Mouse (Mus musculus) limb, embryonic 11.5 days (tissue): ENCODE results near the gene Sgsm2. TPM values are rescaled to one million over a fixed set of nuclear protein-coding genes. Genes with fewer than 3 reads are reported as not detected.

Experiments
- ATAC-seq: fragments of 200-750 bp; cut with Nextera tagmentation; 2 replicates; pipeline ENCODE4 v1.8.0; 2017; ENCODE audit warnings: low read depth; ENCODE audit not compliant: insufficient number of reproducible peaks, low FRiP score, low TSS enrichment
- DNase-seq: peaks from one replicate; pipeline ENCODE4 v3.0.0-alpha.2; 2015; ENCODE audit warnings: low spot score
- H3K27ac ChIP-seq: fragments of 300-500 bp; sonication (generic); replicated peaks from 2 replicates; pipeline ENCODE4 v1.5.1; 2014; ENCODE audit warnings: low read depth, mild to moderate bottlenecking, low read length
- H3K27me3 ChIP-seq: fragments of 300-500 bp; sonication (generic); 2 replicates; pipeline ENCODE4 v1.6.1; 2014; ENCODE audit warnings: mild to moderate bottlenecking, low read length, mixed read lengths; ENCODE audit not compliant: control insufficient read depth, insufficient read depth
- H3K36me3 ChIP-seq: fragments of 300-500 bp; sonication (generic); 2 replicates; pipeline ENCODE4 v1.6.1; 2014; ENCODE audit warnings: mild to moderate bottlenecking, low read length, moderate library complexity, mixed read lengths; ENCODE audit not compliant: control insufficient read depth, insufficient read depth
- H3K4me1 ChIP-seq: fragments of 300-500 bp; sonication (generic); 2 replicates; pipeline ENCODE4 v1.6.1; 2014; ENCODE audit warnings: low read length, mixed read lengths; ENCODE audit not compliant: control insufficient read depth, insufficient read depth
- H3K4me2 ChIP-seq: fragments of 300-500 bp; sonication (generic); 2 replicates; pipeline ENCODE4 v1.6.1; 2014; ENCODE audit warnings: low read depth, mild to moderate bottlenecking, moderate library complexity; ENCODE audit not compliant: severe bottlenecking
- H3K4me3 ChIP-seq: fragments of 300-500 bp; sonication (generic); 2 replicates; pipeline ENCODE4 v1.5.1; 2014; ENCODE audit warnings: low read depth, low read length
- H3K9ac ChIP-seq: fragments of 300-500 bp; sonication (generic); 2 replicates; pipeline ENCODE4 v1.6.1; 2014; ENCODE audit warnings: mild to moderate bottlenecking, low read length
- H3K9me3 ChIP-seq: fragments of 300-500 bp; sonication (generic); 2 replicates; pipeline ENCODE4 v1.6.1; 2016; ENCODE audit warnings: low read length; ENCODE audit not compliant: control insufficient read depth
- WGBS: fragments of 180-500 bp; shearing (Covaris S2); extraction: QIAGEN DNeasy Blood & Tissue Kit; methylation state at CpG from one replicate; pipeline ENCODE4 v1.1.7; 2014; 5-methylcytosine and 5-hydroxymethylcytosine counted together
- polyA plus RNA-seq: library from polyadenylated mRNA; unstranded; fragments of >200 nt; fragmentation: Nextera tagmentation; extraction: Ambion mirVana; gene quantifications from 2 replicates; pipeline ENCODE4 v1.2.1, GENCODE M21; 2014

Sgsm2 gene
- polyA plus RNA-seq, 1 experiment from 2014 or later: 3.0 TPM

DNA sequence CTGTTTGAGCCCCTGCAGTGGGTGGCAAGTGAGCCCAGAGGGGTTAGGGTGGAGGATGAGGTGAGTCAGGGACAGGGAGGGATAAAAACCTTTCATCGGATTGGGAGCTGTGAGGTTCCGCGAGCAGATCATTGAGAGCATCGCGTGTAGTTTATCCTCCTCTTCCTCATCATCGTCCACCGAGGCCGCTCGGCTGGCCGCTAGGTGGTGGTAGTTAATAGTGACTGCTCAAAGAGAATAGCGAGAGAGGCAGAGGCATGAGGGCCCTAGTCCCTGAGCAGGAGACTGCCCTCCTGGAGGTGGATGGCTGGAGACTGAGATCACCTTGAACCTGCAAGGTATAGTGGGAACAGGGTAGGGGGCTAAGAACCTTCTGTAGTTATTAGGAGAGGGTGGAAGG is 33.4 kb downstream of the Sgsm2 start:
- no peaks in the 10 kb centered on the region for H3K27me3 ChIP-seq
- peak; percentile 54 for DNase-seq
- H3K4me2 ChIP-seq: no peak overlapping the region
- no peak overlapping the region for H3K4me3 ChIP-seq
- no peaks in the 10 kb centered on the region for H3K9me3 ChIP-seq
- no peaks in the 10 kb centered on the region for H3K4me1 ChIP-seq
- no peak overlapping the region for H3K9ac ChIP-seq
- 17% methylated on average over 11 of the region's 11 CpGs for WGBS
- no peaks in the 10 kb centered on the region for H3K36me3 ChIP-seq
- ATAC-seq: no peak
- H3K27ac ChIP-seq: no peak overlapping the region

- no peak overlapping the region for H3K9ac ChIP-seq
- no peaks in the 10 kb centered on the region for H3K36me3 ChIP-seq
- ATAC-seq (no peak), DNase-seq (no peak)
- no peak overlapping the region for H3K4me2 ChIP-seq
- no peaks in the 10 kb centered on the region for H3K4me1 ChIP-seq
- H3K9me3 ChIP-seq: no peaks in the 10 kb centered on the region
- H3K27me3 ChIP-seq: no peaks in the 10 kb centered on the region
- H3K4me3 ChIP-seq: no peak overlapping the region
- no peak overlapping the region for H3K27ac ChIP-seq
- 80% methylated on average over 5 of the region's 5 CpGs for WGBS
Observed at GRCm38 (mm10) chr11:74862129-74862528, 34.7 kb downstream of the Sgsm2 start.

GRCm38 (mm10) chr11:74857756-74858155 is 39.1 kb downstream of the Sgsm2 start:
- Histone ChIP-seq H3K27ac (no peak overlapping the region), H3K4me1 (no peaks in the 10 kb centered on the region), H3K9ac (no peak overlapping the region), H3K4me2 (no peak overlapping the region), H3K36me3 (no peaks in the 10 kb centered on the region), H3K27me3 (no peaks in the 10 kb centered on the region), H3K9me3 (no peaks in the 10 kb centered on the region), H3K4me3 (no peak overlapping the region)
- 82% methylated on average over 9 of the region's 9 CpGs for WGBS
- DNase-seq (no peak), ATAC-seq (no peak)

DNA sequence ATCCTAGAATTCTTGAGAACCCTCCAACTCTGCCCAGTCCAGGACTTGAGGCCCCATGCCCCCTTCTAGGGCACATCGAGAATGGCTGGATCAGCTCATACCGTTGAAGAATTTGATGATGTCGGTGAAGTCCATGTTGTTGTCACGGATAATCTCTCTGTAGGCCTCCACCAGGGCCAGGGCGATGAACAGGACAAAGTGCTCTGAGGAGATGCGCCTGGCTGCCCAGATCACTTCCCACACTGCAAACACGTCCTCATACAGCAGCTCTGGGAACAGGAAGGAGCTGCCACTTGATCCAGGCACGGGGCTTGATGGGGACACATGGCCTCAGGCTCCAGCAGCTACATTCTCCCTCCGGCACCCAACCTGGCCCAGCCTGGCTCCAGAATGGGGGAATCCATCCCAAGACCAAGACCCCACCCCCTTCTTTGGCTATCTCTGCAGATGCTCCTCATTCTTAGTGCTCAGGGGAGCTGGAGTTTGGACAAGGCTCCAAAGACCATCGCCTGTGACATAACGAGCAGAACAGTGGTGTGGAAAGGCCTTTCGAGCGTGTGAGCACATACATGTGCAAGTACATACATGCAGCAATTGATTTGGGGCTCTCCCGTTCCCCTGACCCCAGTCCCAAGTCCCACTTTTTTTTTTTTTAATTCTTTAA is 45.7 kb downstream of the Sgsm2 start:
- Histone ChIP-seq H3K4me2 (no peak overlapping the region), H3K36me3 (no peaks in the 10 kb centered on the region), H3K27ac (0 out of 2 replicates have a peak overlapping the region, but pooled peaks have one; percentile 4), H3K9me3 (no peaks in the 10 kb centered on the region), H3K4me3 (no peak overlapping the region), H3K9ac (no peak overlapping the region), H3K27me3 (no peaks in the 10 kb centered on the region), H3K4me1 (no peaks in the 10 kb centered on the region)
- DNase-seq: no peak
- ATAC-seq: no peak
- 81% methylated on average over 14 of the region's 14 CpGs for WGBS

DNA sequence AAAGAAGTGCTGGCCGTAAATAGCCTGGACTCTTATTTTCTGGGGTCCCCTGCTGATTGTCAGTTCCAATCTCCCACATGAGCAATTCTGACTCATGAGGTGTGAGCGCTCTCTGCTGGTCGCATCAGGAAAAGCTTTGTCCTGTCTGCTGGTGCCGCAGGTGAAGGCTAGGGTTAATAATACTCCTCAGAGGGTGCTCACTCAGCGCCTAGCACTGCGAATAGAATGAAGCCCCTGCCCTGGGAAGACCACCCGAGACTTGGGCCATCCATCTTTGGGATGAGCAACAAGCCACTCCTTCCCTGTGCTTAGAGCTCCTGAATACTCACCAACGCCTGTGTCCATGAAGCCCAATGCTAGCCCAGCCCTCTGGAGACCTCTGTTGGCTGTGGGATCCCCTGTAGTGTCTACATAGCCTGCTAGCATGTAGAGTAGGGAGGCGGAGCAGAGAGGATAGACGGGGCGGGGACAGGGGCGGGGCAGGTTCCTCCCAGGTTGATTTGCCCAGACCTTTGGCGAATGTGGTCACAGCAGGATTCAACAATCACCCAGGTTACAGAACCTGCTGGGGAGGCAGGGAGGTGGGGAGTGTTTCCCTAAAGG is 48.8 kb downstream of the Sgsm2 start:
- no peaks in the 10 kb centered on the region; the same call in 1 of the 2 replicates for H3K36me3 ChIP-seq
- H3K27me3 ChIP-seq: no peaks in the 10 kb centered on the region
- H3K9ac ChIP-seq: no peak overlapping the region
- WGBS: 4% methylated on average over 13 of the region's 13 CpGs
- H3K4me3 ChIP-seq: no peak overlapping the region
- H3K9me3 ChIP-seq: no peaks in the 10 kb centered on the region
- no peak overlapping the region for H3K27ac ChIP-seq
- DNase-seq: peak; percentile 85
- peaks cover 1% of the 10 kb centered on the region; the same call in 1 of the 2 replicates for H3K4me1 ChIP-seq
- H3K4me2 ChIP-seq: no peak overlapping the region
- ATAC-seq: no peak; the same call in 1 of the 2 replicates

DNA sequence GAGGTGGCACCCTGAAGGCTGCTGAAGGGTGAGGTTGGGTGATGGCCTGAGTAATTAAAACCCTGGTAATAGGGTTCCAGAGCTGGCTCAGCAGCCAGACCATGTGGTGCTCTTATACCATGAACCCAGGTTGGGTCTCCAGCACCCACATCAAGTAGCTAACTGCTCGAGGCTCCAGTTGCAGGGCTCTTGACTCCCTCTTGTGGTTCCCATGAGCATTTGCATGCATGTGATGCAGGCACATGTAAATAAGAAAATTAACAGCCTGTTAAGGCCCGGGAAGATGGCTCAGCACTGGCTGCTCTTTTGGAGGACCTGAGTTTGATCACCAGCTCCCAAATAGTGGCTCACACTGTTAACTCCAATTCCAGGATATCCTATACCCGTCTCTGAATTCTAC is 51.1 kb downstream of the Sgsm2 start:
- no peak overlapping the region for H3K27ac ChIP-seq
- peaks cover 8% of the 10 kb centered on the region; the same call in 1 of the 2 replicates for H3K36me3 ChIP-seq
- H3K4me1 ChIP-seq: peaks cover 2% of the 10 kb centered on the region; the same call in 1 of the 2 replicates
- H3K9me3 ChIP-seq: no peaks in the 10 kb centered on the region
- 67% methylated on average over 3 of the region's 3 CpGs for WGBS
- no peak overlapping the region for H3K9ac ChIP-seq
- ATAC-seq (no peak), DNase-seq (no peak)
- H3K4me2 ChIP-seq: no peak overlapping the region
- no peaks in the 10 kb centered on the region for H3K27me3 ChIP-seq
- no peak overlapping the region for H3K4me3 ChIP-seq

DNA sequence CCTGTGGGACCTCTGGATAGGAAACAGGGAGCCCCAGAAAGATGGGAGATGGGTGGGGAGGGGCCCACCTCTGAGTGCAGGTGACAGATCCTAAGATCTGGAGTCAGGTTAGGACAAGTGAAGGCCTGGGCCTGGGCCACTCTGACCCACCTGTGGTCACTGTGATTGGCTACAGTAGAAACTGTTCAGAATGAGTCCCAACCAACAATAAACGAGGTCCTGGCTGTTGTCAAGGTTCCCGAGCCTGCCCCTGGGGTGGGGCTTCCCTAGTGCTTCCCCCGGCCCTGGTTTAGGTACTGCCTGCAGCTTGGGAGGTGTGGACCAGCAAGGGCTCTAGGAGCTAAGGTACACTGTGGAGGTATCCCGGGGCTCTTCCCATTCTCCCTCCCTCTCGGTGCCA is 53.1 kb downstream of the Sgsm2 start:
- Histone ChIP-seq H3K4me2 (no peak overlapping the region), H3K36me3 (peaks cover 13% of the 10 kb centered on the region), H3K9me3 (no peaks in the 10 kb centered on the region), H3K9ac (no peak overlapping the region), H3K27ac (no peak overlapping the region), H3K4me3 (no peak overlapping the region), H3K27me3 (no peaks in the 10 kb centered on the region), H3K4me1 (peaks cover 2% of the 10 kb centered on the region; the same call in 1 of the 2 replicates)
- 67% methylated on average over 5 of the region's 5 CpGs for WGBS
- ATAC-seq (no peak), DNase-seq (no peak)

DNA sequence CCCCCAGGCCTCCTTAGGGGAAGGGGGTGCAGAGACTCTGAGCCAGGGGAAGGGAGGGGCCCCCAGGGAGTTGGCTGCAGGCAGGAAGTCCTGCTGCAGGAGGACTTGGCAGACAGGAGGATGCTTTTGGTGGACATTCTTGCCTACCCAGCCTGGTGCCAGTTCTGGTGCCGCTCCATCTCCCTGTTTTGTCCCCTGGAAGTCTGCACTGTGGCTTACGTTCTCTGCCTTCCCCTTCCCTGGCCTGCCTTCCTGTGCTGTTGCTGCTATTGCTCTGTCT is 53.5 kb downstream of the Sgsm2 start:
- H3K27ac ChIP-seq: no peak overlapping the region
- H3K4me2 ChIP-seq: no peak overlapping the region
- no peak overlapping the region for H3K9ac ChIP-seq
- WGBS: 79% methylated on average over 2 of the region's 2 CpGs
- H3K27me3 ChIP-seq: no peaks in the 10 kb centered on the region
- peaks cover 2% of the 10 kb centered on the region; the same call in 1 of the 2 replicates for H3K4me1 ChIP-seq
- H3K9me3 ChIP-seq: no peaks in the 10 kb centered on the region
- DNase-seq: no peak
- H3K36me3 ChIP-seq: peaks cover 13% of the 10 kb centered on the region
- no peak overlapping the region for H3K4me3 ChIP-seq
- no peak for ATAC-seq
